Mouse (Mus musculus): ENCODE measurements around the gene Steap2. TPM values are rescaled to one million over a fixed set of nuclear protein-coding genes. Genes with fewer than 3 reads are reported as not detected.

Steap2 gene
- total RNA-seq, 2 experiments from 2014 or later, result 8.2 to 12.2 TPM

DNA sequence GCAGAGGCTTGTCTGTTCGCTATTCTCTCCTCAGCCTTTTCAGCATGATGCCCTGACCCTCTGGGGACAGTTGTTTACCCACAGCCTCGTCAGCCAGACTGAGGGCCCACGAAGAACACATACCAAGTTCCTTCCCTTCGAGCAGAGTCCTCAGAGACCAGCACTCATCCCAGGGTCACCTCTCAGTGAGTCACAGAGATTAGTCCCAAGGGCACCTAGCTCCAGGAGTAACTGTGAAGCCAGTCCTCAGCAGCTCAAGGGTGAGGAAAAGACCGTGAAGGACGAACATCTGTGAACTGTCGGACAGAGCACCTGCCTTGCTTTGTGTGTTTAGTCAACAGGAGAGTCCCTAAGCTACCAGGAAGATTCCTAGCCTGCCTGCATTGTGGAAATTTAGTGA is 25.5 kb downstream of the Steap2 start:
- DNase-seq (ENCODE audit: low spot score in 2 of 2), result no peak

- DNase-seq (ENCODE audit: low spot score in 2 of 2), result no peak
These were observed 29.9 kb downstream of the Steap2 start for GRCm38 (mm10) chr5:5664371-5664926.

DNA sequence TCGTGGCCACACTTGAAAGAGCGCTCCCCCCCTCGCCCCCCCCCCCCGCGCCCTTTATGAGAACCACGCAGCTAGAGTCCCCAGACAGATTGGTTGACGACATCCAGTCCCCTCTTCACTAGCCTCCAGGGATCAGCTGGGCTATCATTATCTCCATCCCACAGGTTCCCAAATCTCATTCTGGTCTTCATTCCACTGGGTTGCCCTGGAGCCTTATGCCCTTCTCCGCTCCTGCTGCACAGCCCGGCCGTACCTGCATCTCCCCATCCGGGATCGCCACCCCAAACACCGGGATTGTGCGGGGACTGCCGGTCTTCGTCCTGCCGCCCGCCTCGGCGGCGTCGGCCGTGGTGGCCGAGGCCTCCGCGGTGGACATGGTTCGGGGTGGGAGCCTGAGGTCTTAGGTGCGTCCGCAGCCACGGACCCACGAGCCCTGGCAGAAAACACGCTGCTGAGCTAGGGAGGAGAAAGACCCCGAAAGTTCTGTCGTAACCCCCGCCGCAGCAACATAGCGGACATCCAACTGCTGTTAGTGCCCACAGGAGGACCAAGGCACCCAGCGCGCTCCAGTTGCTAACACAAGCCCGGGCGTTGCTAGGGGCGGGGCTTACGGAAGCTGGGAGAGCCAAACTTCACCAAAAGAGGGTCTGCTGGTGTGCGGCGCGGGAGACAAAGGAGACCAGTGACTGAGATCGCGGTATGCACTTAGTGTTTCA is 30.6 kb downstream of the Steap2 start, which contains the start of gene Cfap69:
TSS of gene Cfap69 (minus strand) at position 585 of the 716 bp plus-strand sequence.
- DNase-seq (ENCODE audit: low spot score in 2 of 2), result peak; percentile 82 to 89

DNA sequence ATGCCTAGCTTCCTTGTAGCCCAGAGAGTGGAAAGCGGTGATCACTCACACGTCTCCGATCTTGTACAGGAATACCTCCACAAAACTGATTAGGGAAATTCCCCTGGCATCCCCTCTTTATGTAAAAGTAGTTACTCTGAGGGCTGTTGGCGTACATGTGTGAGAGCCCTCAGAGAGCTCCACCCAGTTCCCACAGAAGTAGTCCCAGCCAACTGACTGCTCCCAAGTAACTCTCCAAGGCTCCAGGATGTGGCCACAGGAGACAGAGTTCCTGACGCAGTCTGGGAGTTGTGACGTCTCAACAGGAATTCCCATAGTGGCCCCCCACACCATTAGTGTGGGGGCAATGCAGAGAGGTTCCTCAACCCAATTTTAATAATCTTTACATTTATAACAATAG is 31.3 kb downstream of the Steap2 start:
- no peak for DNase-seq (ENCODE audit: low spot score in 2 of 2)

GRCm38 (mm10) chr5:5658680-5659079 is 35.7 kb downstream of the Steap2 start:
- DNase-seq (ENCODE audit: low spot score in 2 of 2), result no peak

DNA sequence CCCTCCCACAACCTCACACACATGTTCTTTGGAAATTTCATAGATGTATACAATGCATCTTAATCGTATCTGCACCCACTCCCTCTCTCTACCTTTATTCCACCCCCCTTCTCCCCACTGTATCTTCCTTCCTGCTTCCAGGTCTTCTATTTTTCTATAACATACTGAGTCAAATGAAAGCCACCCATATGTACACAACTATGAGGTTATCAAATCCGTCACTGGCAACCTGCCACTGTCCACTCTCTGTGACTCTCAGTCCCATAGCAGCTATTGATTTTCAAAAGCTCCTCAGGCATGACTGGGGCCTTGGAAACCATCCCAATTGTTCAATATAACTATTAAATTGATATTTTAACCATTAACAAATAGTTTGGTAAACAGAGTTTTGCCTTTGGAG is 36.4 kb downstream of the Steap2 start:
- no peak for DNase-seq (ENCODE audit: low spot score in 2 of 2)

GRCm38 (mm10) chr5:5648817-5649569 is 45.4 kb downstream of the Steap2 start:
- DNase-seq (ENCODE audit: low spot score in 2 of 2), result peak in 1 of 2 experiments; percentile 33

- peak in 1 of 2 experiments; percentile 12 for DNase-seq (ENCODE audit: low spot score in 2 of 2)
These were observed 48.2 kb downstream of the Steap2 start for GRCm38 (mm10) chr5:5646173-5646572.

DNA sequence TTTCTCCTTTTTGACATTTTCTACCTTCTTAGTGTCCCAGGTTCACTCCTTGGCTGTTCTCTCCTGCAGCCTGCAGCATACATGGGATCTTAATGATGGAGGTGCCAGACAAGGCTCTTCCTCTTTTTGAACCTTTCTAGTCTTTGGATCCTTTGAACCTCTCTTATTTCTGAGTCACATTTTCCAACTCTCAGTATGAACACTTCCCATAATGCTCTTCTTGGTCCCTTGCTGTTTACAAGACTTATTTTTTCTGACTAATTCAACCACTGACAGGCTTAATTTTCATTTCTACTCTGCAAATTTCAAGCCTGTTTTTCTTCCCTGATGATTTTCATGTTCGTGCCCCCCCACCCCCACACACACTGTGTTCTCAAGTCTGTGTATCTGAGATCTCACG is 55.9 kb downstream of the Steap2 start:
- DNase-seq (ENCODE audit: low spot score in 2 of 2), result no peak

DNA sequence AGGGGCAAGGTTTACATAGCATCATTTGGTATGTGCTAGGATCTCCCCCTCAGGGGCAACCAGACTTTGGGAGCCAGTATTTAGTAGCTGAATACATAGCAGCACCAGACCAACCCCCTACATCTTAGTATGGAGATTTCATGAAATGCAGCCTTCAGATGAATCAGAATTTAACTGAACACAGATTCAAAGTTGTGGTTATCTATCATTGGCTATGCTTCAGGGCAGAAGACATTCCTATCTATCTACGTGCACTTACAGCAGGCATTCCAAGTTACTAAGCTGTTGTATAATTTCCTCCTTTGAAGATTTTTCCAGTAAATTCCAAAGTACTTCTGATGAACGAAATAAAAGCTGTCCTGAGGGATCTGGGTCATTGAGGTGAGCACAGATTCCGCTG is 68.9 kb downstream of the Steap2 start:
- DNase-seq (ENCODE audit: low spot score in 2 of 2), result no peak

DNA sequence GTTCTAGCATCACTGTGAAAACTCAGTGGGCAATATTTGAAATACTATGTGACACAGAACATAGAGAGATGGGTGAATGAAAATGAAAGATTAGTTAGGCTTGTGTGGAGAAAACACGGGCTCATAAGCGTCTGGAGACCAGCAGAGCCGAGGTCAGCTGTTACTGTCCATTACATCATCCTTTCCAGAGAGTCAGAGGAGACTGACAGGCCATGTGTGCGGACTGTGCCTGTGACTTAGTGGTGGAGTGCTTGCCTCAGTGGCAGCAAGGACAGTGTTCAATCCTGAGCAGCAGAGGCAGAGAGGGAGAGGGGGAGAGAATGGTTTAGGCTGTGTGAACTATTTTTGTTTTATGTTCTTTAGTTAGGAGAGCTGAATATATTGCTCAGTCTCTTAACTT is 76.0 kb downstream of the Steap2 start:
- no peak for DNase-seq (ENCODE audit: low spot score in 2 of 2)

Other genes starting within 250 kb of the Steap2 start
- gene 1700015F17Rik, start 215.4 kb downstream of the Steap2 start, total RNA-seq (2021), result not detected
- gene Cldn12, start 179.6 kb downstream of the Steap2 start, total RNA-seq (2021), result 10 to 100 TPM; 30.2 to 30.5 TPM
- 1 to 10 TPM; 8.9 to 9.6 TPM for gene Gtpbp10, start 135.0 kb downstream of the Steap2 start, total RNA-seq (2021)
- gene Gm8773, start 120.8 kb downstream of the Steap2 start, total RNA-seq (2021), result under 1 TPM; 0.41 to 0.44 TPM
- 10 to 100 TPM; 13.3 to 15.0 TPM for gene Cfap69, start 30.3 kb downstream of the Steap2 start, total RNA-seq (2021)
- 1 to 10 TPM; 1.1 to 2.7 TPM for gene Steap1, start 54.7 kb upstream of the Steap2 start, total RNA-seq (2021)

All from layer of hippocampus, postnatal 14 days (tissue).